Mouse (Mus musculus): ENCODE measurements at regions not wholly inside any gene's neighbourhood (a gene's known extent, or its start where the extent isn't known, plus 50 kb on each side); places are given as distances from the start of the nearest gene placed in this dataset.

DNA sequence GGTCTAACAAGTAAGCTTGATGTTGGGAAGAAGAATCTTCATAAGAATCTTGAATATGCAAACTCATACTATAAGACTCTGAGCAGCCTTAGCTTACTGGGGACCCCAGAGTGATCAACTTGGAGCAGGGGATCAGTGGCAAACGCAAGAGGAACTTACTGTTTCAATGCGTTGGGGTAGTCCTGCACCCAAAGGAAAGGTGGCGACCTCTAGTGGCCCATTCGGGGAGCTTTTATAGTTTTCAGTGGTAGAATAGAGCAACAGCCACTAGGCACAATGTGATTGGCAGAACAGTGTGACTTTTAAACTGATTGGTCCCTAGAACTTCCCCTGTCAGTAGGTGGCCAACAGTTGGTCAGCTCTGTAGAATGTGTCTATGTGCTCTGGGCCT is 823.3 kb upstream of the Lrrc4c start:
- TF ChIP-seq HCFC1 (IDR thresholded peaks at IDR 0.05; ENCODE audit: borderline replicate concordance, insufficient read depth, low read length) (no peak), CHD2 (IDR thresholded peaks at IDR 0.05; ENCODE audit: low read depth, low read length) (no peak), MAFK (IDR thresholded peaks at IDR 0.05; ENCODE audit: insufficient read depth, low read depth, low read length) (no peak)

All from ES-E14 (cell line).